Mouse (Mus musculus): ENCODE measurements at regions not wholly inside any gene's neighbourhood (a gene's known extent, or its start where the extent isn't known, plus 50 kb on each side); places are given as distances from the start of the nearest gene placed in this dataset.

DNA sequence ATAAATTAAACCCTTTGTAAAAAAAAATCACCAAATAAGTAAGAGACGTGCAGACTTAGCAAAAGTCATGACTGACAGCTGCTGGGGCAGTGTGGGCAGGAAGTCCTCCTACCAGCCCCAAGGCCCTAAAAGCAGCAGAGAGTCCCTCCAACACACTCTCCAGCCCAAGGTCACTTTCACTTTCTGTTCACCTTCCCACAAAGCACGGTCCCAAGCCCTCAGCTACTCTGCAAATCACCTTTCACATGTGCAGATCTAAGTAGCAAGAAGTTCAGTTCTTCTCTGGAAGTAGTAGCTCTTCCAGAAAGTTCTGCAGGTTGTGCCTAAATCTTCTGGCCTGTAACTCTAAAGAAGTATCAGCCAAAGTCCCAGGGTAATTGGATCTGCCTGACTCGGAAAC is 120.8 kb upstream of the Gm26657 start:
- no peaks in the 10 kb centered on the region for H3K9me3 ChIP-seq (replicated peaks)
- no peaks in the 10 kb centered on the region for H3K36me3 ChIP-seq
- no peak overlapping the region for H3K4me3 ChIP-seq (replicated peaks)
- no peaks in the 10 kb centered on the region for H3K27me3 ChIP-seq (replicated peaks)
- H3K4me2 ChIP-seq, result no peak overlapping the region
- no peaks in the 10 kb centered on the region for H3K4me1 ChIP-seq
- ATAC-seq (ENCODE audit: low FRiP score), result no peak
- WGBS, result 88% methylated on average over 3 of the region's 3 CpGs
- H3K27ac ChIP-seq (replicated peaks), result no peak overlapping the region
- H3K9ac ChIP-seq (replicated peaks), result no peak overlapping the region

DNA sequence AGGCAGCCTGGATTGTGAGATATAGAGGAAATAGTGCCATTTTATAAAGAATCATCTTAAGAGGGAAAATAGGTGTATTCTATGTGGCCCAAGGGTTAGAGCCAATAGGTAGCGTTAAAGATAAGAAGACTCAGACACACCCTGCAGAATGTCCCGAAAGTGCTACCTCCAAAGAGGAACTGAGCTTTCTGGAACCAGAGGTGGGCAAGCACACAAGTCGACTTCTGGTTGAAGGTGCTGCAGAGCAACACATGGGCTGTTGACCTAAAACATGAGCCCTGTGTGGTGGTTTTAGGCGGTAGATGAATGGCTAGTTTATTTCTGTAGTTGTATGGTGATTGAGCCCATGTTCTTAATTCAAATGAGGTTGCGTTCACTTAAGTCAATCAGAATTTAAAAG is 121.4 kb upstream of the Gm26657 start:
- H3K4me3 ChIP-seq (replicated peaks), result no peak overlapping the region
- no peaks in the 10 kb centered on the region for H3K27me3 ChIP-seq (replicated peaks)
- H3K36me3 ChIP-seq, result no peaks in the 10 kb centered on the region
- WGBS, result 92% methylated on average over 5 of the region's 5 CpGs
- H3K4me1 ChIP-seq, result no peaks in the 10 kb centered on the region
- no peak overlapping the region for H3K9ac ChIP-seq (replicated peaks)
- H3K27ac ChIP-seq (replicated peaks), result no peak overlapping the region
- no peak for ATAC-seq (ENCODE audit: low FRiP score)
- no peaks in the 10 kb centered on the region for H3K9me3 ChIP-seq (replicated peaks)
- no peak overlapping the region for H3K4me2 ChIP-seq

DNA sequence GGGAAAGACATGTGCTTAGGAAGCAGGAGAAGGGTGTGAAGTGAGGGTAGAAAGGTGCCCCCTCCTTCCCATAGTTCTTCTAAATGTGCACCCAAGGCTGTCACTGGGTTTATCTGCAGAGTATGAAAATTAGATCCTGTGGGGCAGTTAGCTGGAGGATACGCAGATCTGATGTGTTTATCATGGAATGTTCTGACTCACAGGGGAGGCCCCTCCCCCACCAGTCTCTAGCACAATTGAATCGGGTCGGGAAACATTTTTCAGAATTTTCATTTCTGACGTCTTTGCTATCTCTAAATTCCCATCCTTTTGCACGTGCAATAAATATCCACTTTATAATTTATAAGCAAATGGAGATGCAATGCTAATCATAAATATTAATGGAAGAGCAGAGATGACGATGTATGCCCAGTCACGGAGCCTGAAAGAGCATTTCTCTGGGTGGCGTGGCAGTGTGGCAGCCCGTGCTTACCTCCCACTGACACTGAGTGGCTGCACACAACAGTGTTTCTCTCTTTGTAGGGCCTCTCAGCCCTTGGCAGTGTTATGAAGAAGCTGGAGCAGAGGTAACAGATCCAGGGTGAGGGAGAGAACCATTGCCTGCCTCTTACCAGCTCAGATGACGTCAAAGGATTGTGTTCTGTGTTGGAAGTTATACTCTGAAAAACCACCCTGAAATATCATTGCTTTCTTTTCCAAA is 122.1 kb upstream of the Gm26657 start:
- Histone ChIP-seq H3K4me3 (replicated peaks) (no peak overlapping the region), H3K4me1 (no peaks in the 10 kb centered on the region), H3K27ac (replicated peaks) (no peak overlapping the region), H3K27me3 (replicated peaks) (no peaks in the 10 kb centered on the region), H3K4me2 (no peak overlapping the region), H3K36me3 (no peaks in the 10 kb centered on the region), H3K9me3 (replicated peaks) (no peaks in the 10 kb centered on the region), H3K9ac (replicated peaks) (no peak overlapping the region)
- no peak for ATAC-seq (ENCODE audit: low FRiP score)
- 77% methylated on average over 10 of the region's 10 CpGs for WGBS

DNA sequence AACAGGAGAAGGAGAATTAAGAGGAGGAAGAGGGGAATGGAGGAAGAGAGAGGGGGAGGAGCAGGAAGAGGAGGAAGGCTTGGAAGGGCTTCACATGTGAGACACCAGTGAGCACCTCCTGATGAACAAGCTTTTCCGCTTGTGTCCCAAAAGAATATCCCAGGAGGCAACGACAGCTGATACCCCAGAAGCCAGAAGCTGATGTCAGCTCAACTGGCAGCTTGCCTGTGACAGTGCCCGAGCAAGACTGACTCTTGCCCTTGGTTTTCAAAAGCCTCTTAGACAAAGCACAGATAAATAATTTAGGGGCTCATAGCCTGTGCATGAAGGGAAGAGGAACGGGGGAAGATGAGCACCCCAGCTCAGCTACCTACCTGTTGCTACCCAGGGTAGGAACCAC is 127.5 kb upstream of the Gm26657 start:
- 68% methylated on average over 4 of the region's 4 CpGs for WGBS
- Histone ChIP-seq H3K9me3 (replicated peaks) (no peaks in the 10 kb centered on the region), H3K4me1 (no peaks in the 10 kb centered on the region), H3K27ac (replicated peaks) (no peak overlapping the region), H3K4me3 (replicated peaks) (no peak overlapping the region), H3K9ac (replicated peaks) (no peak overlapping the region), H3K27me3 (replicated peaks) (no peaks in the 10 kb centered on the region), H3K36me3 (no peaks in the 10 kb centered on the region), H3K4me2 (no peak overlapping the region)
- ATAC-seq (ENCODE audit: low FRiP score), result no peak

DNA sequence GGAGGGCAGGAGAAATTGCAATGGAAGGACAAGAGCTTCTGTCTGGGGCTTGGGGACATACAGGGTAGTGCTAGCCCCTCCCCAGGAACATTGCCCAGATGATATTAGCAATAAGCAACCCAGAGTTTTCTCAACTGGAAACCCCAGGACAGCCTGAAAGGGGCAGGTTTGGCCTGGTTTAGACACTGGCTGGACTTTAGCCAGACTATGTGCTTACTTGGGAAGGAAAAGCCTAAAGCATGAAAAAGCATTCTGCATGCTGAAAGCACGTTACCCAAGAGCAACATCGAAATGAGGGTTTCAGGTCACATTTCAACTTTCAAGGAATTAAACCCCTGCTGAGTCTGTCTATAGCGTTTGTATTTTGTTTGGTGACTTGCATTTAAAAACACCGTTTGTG is 128.1 kb upstream of the Gm26657 start:
- no peak overlapping the region for H3K4me2 ChIP-seq
- no peaks in the 10 kb centered on the region for H3K9me3 ChIP-seq (replicated peaks)
- no peak for ATAC-seq (ENCODE audit: low FRiP score)
- no peak overlapping the region for H3K27ac ChIP-seq (replicated peaks)
- no peaks in the 10 kb centered on the region for H3K36me3 ChIP-seq
- no peak overlapping the region for H3K9ac ChIP-seq (replicated peaks)
- 29% methylated on average over 4 of the region's 4 CpGs for WGBS
- no peaks in the 10 kb centered on the region for H3K4me1 ChIP-seq
- no peak overlapping the region for H3K4me3 ChIP-seq (replicated peaks)
- H3K27me3 ChIP-seq (replicated peaks), result no peaks in the 10 kb centered on the region

DNA sequence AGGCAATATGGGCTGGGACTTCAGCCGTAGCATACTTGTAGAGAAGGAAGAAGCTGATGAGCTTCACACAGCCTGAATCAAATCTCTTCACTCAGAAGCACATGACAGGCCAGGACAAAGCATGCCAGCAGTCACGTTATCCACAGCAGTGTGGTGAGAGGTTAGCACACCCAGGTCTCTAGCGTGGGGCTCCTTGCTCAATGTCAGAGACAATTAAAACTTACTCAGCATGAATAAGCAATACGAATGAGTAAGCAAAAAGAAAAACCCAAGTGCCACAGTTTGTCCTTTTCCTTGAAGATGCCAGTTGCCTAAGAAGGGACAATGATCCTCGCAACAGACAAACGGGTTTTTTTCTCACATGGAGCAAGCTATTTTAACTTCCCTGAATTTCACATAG is 129.6 kb upstream of the Gm26657 start:
- H3K4me1 ChIP-seq, result no peaks in the 10 kb centered on the region
- WGBS, result 79% methylated on average over 6 of the region's 6 CpGs
- no peak overlapping the region for H3K9ac ChIP-seq (replicated peaks)

DNA sequence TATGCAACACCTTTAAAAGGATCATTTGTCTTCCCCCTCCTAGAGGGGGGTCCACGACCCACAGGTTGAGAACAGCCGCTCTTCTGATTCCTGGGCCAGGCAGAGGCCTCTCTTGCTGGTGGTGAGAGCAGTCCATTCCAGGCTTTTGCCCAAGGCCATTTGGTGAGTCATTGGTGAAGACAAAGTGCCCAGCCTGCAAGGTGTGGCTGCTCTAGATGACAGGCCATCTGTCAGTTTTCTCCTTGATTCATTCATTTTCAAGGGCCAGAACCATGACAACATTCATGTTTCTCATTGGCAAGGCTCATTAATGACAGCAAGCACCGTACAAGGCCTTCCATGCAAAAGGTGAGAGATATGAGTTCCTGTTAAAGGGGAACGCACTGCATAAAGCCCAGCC is 131.2 kb upstream of the Gm26657 start:
- Histone ChIP-seq H3K36me3 (no peaks in the 10 kb centered on the region), H3K4me2 (no peak overlapping the region), H3K9ac (replicated peaks) (no peak overlapping the region), H3K27me3 (replicated peaks) (no peaks in the 10 kb centered on the region), H3K4me1 (no peaks in the 10 kb centered on the region), H3K27ac (replicated peaks) (no peak overlapping the region), H3K9me3 (replicated peaks) (no peaks in the 10 kb centered on the region), H3K4me3 (replicated peaks) (no peak overlapping the region)
- no peak for ATAC-seq (ENCODE audit: low FRiP score)
- 82% methylated on average over 4 of the region's 4 CpGs for WGBS

More for the DNA sequence above, 129.6 kb upstream of the Gm26657 start:
- Histone ChIP-seq H3K9me3 (replicated peaks) (no peaks in the 10 kb centered on the region), H3K27me3 (replicated peaks) (no peaks in the 10 kb centered on the region), H3K36me3 (no peaks in the 10 kb centered on the region), H3K27ac (replicated peaks) (no peak overlapping the region), H3K4me2 (no peak overlapping the region), H3K4me3 (replicated peaks) (no peak overlapping the region)
- no peak for ATAC-seq (ENCODE audit: low FRiP score)

DNA sequence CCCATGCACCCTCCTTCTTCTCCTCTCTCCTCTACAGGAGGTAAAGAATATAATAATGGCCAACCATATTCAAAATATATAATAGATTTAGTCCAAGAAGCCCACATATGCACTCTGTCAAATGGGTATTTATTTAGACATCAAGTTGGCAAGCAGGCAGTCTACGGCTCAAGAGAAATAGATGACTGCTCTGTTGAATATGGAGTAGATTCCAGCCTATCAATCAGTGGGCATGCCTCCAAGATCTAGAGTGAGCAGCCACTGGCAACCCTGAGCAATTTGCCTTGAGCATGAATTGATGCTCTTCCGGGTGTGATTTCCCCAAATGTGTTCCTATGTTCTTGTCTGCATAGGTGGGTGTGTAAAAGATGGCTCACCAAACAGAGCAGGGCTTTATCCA is 141.5 kb upstream of the Gm26657 start:
- H3K36me3 ChIP-seq, result no peaks in the 10 kb centered on the region
- H3K9ac ChIP-seq (replicated peaks), result no peak overlapping the region
- no peak overlapping the region for H3K27ac ChIP-seq (replicated peaks)
- 69% methylated on average over 2 of the region's 2 CpGs for WGBS
- H3K4me1 ChIP-seq, result no peaks in the 10 kb centered on the region
- no peaks in the 10 kb centered on the region for H3K27me3 ChIP-seq (replicated peaks)
- no peaks in the 10 kb centered on the region for H3K9me3 ChIP-seq (replicated peaks)
- H3K4me3 ChIP-seq (replicated peaks), result no peak overlapping the region
- no peak for ATAC-seq (ENCODE audit: low FRiP score)
- no peak overlapping the region for H3K4me2 ChIP-seq

DNA sequence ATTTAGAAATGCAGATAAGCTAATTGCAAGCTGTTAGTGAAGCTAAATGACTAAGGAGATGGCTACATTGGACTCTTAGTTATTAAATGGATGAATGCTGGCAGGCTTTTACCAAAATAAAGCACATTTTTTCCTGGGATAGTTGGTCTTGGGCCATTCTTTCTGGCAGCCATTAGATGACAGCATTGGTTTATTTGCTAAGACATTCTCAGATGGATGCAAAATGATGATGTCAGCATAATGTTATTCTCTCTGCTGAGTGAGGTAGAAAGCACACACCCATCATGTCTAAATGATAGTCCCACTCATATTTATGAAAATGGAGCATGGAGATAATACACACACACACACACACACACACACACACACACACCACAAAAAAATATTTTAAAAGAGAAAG is 141.9 kb upstream of the Gm26657 start:
- Histone ChIP-seq H3K4me1 (no peaks in the 10 kb centered on the region), H3K4me2 (no peak overlapping the region), H3K36me3 (no peaks in the 10 kb centered on the region), H3K27me3 (replicated peaks) (no peaks in the 10 kb centered on the region), H3K9me3 (replicated peaks) (no peaks in the 10 kb centered on the region), H3K27ac (replicated peaks) (no peak overlapping the region), H3K4me3 (replicated peaks) (no peak overlapping the region), H3K9ac (replicated peaks) (no peak overlapping the region)
- ATAC-seq (ENCODE audit: low FRiP score), result no peak

DNA sequence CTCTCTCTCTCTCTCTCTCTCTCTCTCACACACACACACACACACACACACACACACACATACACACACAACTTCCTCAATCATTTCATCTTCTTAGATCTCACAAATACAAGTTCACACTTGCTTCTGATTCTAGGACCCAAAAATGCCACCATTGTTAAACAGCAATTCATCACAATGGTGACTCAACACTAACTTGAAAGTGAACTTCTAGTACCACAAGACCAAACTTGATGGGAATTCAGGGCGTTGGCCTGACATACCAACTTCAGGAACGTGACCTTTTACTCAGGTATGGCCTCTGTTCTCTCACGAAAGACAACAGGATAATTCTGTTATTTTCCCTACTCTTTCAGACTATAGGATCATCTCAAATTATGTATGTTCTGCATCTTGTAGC is 157.5 kb upstream of the Gm26657 start:
- no peak for ATAC-seq (ENCODE audit: low FRiP score)
- H3K36me3 ChIP-seq, result no peaks in the 10 kb centered on the region
- no peaks in the 10 kb centered on the region for H3K9me3 ChIP-seq (replicated peaks)
- WGBS, result 81% methylated on average over 3 of the region's 3 CpGs
- no peak overlapping the region for H3K4me3 ChIP-seq (replicated peaks)
- H3K4me2 ChIP-seq, result no peak overlapping the region
- H3K4me1 ChIP-seq, result no peaks in the 10 kb centered on the region
- no peak overlapping the region for H3K27ac ChIP-seq (replicated peaks)
- no peaks in the 10 kb centered on the region for H3K27me3 ChIP-seq (replicated peaks)
- H3K9ac ChIP-seq (replicated peaks), result no peak overlapping the region

DNA sequence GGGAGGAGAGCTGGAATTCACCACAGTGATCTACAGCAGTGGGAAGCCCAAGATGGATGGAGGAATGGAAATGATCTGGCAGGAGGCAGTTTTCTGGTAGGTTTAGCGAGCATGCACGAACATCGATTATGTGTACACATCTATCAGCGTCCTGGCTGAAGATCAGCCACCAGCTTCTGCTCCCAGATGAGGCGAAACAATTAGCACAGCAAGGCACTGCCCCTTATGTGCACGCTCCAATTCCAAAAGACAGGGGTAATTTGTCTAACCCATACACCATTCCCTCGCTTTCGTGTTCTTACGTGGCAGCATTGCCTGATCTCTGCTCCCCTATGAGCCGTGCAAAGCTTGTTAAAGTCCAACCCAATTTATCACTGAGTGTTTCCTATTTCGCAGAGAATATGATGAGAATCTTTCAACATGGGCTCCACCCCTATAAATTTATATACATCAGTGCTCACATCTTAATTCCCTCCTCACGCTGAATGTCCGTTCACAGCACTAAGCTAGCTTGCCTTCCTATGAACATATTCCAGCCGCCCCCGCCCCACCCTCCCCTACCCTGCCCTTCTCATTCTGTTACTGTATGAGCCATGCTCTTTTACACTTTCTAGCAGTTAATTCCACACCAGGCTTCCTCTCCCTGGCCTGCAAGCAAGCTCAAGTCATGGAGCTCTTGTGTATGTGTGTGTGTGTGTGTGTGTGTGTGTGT is 162.9 kb upstream of the Gm26657 start:
- Histone ChIP-seq H3K36me3 (no peaks in the 10 kb centered on the region), H3K4me3 (replicated peaks) (no peak overlapping the region), H3K27me3 (replicated peaks) (no peaks in the 10 kb centered on the region), H3K9ac (replicated peaks) (no peak overlapping the region), H3K4me2 (peak overlapping the region; percentile 17), H3K9me3 (replicated peaks) (no peaks in the 10 kb centered on the region), H3K4me1 (peaks cover 5% of the 10 kb centered on the region; the same call in 1 of the 2 replicates), H3K27ac (replicated peaks) (no peak overlapping the region)
- WGBS, result 66% methylated on average over 15 of the region's 15 CpGs
- peak; percentile 35 for ATAC-seq (ENCODE audit: low FRiP score)

DNA sequence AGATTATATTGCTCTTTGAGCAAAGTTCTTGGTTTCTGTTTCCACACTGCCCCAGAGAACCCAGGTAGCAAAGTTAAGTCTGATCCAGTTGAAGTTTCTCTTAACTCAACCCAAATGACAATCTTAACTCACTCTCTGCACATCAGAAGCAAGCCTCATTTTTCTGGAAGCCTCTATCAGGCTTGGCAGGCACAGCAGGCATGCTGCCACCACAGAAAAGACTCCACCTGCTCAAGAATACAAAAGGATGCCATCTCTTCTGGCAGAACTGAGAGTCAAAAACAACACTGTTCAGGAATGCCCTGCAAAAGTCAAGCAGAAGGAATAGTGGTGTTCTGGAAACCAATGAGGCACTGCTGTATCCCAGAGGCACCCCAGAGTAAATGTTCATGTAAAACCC is 187.7 kb upstream of the Gm26657 start:
- Histone ChIP-seq H3K4me2 (no peak overlapping the region), H3K27me3 (replicated peaks) (no peaks in the 10 kb centered on the region), H3K9me3 (replicated peaks) (no peaks in the 10 kb centered on the region), H3K36me3 (no peaks in the 10 kb centered on the region), H3K9ac (replicated peaks) (no peak overlapping the region), H3K27ac (replicated peaks) (no peak overlapping the region), H3K4me3 (replicated peaks) (no peak overlapping the region), H3K4me1 (no peaks in the 10 kb centered on the region)
- ATAC-seq (ENCODE audit: low FRiP score), result no peak

Measured in neural tube, embryonic 15.5 days (tissue).